Mouse (Mus musculus): ENCODE measurements around the gene Setd1a. TPM values are rescaled to one million over a fixed set of nuclear protein-coding genes. Genes with fewer than 3 reads are reported as not detected.

Gene Setd1a
- polyA plus RNA-seq, 1 experiment from 2014 or later = 17.4 TPM

DNA sequence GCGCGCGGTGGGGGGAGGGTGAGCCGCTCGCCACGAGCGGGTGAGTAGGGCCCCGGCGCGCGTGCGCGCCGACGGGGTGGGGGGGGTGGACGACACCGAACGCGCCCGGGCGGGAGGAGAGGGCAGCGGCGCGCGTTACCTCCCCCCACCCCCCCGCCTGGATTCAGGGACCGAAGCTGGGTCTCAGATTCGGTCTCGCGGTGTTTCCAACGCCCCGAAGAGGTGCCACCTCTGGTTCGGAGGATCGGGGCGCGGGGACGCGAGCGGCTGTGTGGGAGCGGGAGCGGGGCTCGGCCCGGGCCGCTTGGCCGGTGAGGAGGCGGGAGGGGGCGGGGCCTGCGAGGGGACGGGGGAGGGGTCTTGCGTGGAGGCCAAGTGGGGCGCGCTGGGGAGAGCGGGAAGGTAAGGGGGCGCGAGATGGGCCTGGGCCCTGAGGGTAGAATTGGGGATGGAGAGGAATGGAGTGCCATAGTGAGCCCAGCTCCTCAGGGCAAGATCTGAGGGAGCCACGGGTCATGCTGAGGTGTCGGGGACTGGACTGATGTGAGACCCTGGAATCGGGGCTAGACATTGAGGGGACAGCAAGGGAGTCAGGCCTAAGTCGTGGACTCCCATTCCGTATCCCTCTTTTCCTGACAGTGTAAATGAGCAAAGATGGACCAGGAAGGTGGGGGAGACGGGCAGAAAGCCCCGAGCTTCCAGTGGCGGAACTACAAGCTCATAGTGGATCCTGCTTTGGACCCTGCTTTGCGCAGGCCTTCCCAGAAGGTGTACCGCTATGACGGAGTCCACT, 1.2 kb downstream of the Setd1a start:
- no peaks in the 10 kb centered on the region for H3K9me3 ChIP-seq
- peak; percentile 64 for ATAC-seq
- peak overlapping the region; percentile 88 for H3K9ac ChIP-seq
- H3K27me3 ChIP-seq (replicated peaks) = no peaks in the 10 kb centered on the region
- peak overlapping the region; percentile 98 for H3K27ac ChIP-seq
- peak overlapping the region; percentile 92 for H3K4me3 ChIP-seq (replicated peaks)
- peaks cover 9% of the 10 kb centered on the region for H3K4me1 ChIP-seq (replicated peaks)
- H3K4me2 ChIP-seq (replicated peaks) = peak overlapping the region; percentile 84
- 1% methylated on average over 61 of the region's 66 CpGs for WGBS
- H3K36me3 ChIP-seq = peaks cover 19% of the 10 kb centered on the region

DNA sequence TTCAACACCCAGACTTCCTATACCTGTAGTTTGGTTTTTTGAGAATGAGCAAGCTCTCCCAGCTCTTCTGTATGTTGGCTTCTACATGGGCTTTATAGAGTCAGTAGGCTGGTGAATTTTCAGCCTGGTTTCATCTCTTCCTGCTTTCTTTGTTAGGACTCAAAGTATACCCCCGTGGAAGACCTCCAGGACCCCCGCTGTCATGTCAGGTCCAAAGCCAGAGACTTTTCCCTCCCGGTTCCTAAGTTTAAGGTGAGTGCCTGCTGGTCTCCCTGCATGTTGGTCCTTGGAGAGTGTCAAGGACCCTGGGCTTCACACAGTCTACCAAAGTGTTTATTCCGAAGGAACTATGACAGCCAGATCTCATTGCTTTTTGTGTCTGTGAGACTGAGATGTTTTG, 1.9 kb downstream of the Setd1a start:
- H3K36me3 ChIP-seq = peaks cover 20% of the 10 kb centered on the region

DNA sequence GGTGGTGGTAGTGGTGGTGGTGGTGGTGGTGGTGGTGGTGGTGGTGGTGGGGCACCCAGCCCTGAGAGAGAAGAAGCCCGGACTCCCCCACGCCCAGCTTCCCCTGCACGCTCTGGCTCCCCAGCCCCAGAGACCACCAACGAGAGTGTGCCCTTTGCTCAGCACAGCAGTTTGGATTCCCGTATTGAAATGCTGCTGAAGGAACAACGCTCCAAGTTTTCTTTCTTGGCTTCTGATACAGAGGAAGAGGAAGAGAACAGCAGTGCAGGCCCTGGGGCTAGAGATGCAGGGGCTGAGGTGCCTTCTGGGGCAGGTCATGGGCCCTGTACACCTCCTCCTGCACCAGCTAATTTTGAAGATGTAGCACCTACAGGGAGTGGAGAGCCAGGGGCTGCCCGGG, 8.8 kb downstream of the Setd1a start, which contains the start of gene Gm49388:
Gene Gm49388, plus strand, starts transcription at position 301 of the 400 bp plus-strand sequence.
- Histone ChIP-seq H3K9me3 (no peaks in the 10 kb centered on the region), H3K27me3 (replicated peaks) (no peaks in the 10 kb centered on the region), H3K4me3 (replicated peaks) (no peak within 1 kb of the TSS), H3K27ac (no peak within 1 kb of the TSS), H3K4me1 (replicated peaks) (no peaks in the 10 kb centered on the region), H3K36me3 (peaks cover 72% of the 10 kb centered on the region), H3K4me2 (replicated peaks) (no peak within 1 kb of the TSS), H3K9ac (no peak within 1 kb of the TSS)
- no peak for ATAC-seq
- WGBS = 93% methylated on average over 7 of the region's 7 CpGs

More for the DNA sequence above, 1.9 kb downstream of the Setd1a start:
- peak overlapping the region; percentile 88 for H3K9ac ChIP-seq
- no peak overlapping the region for H3K27ac ChIP-seq
- WGBS = 73% methylated on average over 4 of the region's 4 CpGs
- H3K4me2 ChIP-seq (replicated peaks) = peak overlapping the region; percentile 84
- H3K4me3 ChIP-seq (replicated peaks) = peak overlapping the region; percentile 92
- no peaks in the 10 kb centered on the region for H3K27me3 ChIP-seq (replicated peaks)
- H3K9me3 ChIP-seq = no peaks in the 10 kb centered on the region
- no peak for ATAC-seq
- peaks cover 9% of the 10 kb centered on the region for H3K4me1 ChIP-seq (replicated peaks)

DNA sequence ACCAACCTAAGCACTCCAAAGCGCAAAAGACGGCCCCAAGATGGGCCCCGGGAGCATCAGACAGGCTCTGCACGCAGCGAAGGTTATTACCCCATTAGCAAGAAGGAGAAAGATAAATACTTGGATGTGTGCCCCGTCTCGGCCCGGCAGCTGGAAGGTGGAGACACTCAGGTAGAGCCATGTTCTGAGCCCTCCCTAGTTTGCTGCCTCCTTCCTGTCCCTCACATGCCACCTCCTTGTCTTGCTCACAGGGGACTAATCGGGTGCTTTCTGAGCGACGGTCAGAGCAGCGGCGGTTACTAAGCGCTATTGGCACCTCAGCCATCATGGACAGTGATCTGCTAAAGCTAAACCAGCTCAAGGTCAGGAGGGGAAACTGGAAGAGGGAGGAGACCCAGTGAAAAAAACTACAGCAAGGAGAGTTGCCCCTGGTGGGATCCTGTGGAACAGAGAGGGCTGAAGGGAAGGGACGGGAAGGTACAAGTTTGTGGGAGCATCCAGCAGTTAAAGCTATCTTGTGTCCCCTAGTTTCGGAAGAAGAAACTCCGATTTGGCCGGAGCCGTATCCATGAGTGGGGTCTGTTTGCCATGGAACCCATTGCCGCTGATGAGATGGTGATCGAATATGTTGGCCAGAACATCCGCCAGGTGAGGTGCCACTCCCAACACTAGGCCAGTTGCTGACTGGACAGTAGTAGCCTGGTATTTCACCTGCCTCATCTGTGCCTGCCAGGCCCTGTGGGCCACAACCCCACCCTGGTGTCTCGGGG, 20.8 kb downstream of the Setd1a start:
- H3K4me3 ChIP-seq (replicated peaks) = no peak overlapping the region
- H3K4me2 ChIP-seq (replicated peaks) = no peak overlapping the region
- 87% methylated on average over 23 of the region's 23 CpGs for WGBS
- no peak overlapping the region for H3K27ac ChIP-seq
- peaks cover 56% of the 10 kb centered on the region for H3K36me3 ChIP-seq
- no peaks in the 10 kb centered on the region for H3K9me3 ChIP-seq
- H3K9ac ChIP-seq = no peak overlapping the region
- no peak for ATAC-seq
- no peaks in the 10 kb centered on the region for H3K27me3 ChIP-seq (replicated peaks)
- peaks cover 10% of the 10 kb centered on the region; the same call in 1 of the 2 replicates for H3K4me1 ChIP-seq (replicated peaks)

DNA sequence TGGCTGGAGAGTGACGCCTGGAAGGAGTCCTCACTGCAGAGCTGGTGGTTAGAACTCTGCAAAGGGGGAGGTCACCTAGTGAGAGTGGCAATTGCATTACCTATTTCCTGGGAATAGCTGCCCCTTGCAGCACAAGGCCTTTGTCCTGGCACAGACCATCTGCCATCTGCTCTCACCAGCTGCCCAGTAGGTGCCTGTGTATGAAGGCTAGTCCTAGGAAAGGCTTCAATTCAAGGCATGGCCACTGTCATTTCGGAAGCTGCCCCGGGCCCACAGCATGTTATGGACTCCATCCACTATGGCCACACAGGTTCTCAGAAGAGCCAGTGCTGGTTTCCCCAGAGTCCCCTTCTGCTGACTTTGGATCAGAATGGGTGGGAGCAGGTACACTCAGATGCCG, 22.1 kb downstream of the Setd1a start:
- Histone ChIP-seq H3K4me3 (replicated peaks) (no peak overlapping the region), H3K27ac (no peak overlapping the region), H3K9ac (no peak overlapping the region), H3K9me3 (no peaks in the 10 kb centered on the region), H3K4me2 (replicated peaks) (no peak overlapping the region), H3K27me3 (replicated peaks) (no peaks in the 10 kb centered on the region), H3K4me1 (replicated peaks) (peaks cover 10% of the 10 kb centered on the region; the same call in 1 of the 2 replicates), H3K36me3 (peaks cover 53% of the 10 kb centered on the region)
- 93% methylated on average over 4 of the region's 4 CpGs for WGBS
- ATAC-seq = no peak

DNA sequence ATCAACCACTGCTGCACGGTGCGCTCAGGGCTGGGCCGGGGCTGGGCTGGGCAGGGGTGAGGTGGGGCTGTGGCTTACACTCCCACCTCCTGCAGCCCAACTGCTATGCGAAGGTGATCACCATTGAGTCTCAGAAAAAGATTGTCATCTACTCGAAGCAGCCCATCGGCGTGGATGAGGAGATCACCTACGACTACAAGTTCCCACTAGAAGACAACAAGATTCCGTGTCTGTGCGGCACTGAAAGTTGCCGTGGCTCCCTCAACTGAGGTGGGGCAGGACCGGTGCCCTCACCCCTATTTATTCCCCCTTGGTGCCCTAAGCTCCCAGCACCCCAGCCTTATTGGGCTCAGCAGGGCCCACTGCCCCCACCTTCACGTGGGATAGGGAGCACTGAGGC, 22.7 kb downstream of the Setd1a start:
- no peak for ATAC-seq
- H3K9ac ChIP-seq = no peak overlapping the region
- no peak overlapping the region for H3K4me3 ChIP-seq (replicated peaks)
- H3K27ac ChIP-seq = no peak overlapping the region
- peaks cover 53% of the 10 kb centered on the region for H3K36me3 ChIP-seq
- 87% methylated on average over 13 of the region's 13 CpGs for WGBS
- H3K4me2 ChIP-seq (replicated peaks) = no peak overlapping the region
- H3K27me3 ChIP-seq (replicated peaks) = no peaks in the 10 kb centered on the region
- no peaks in the 10 kb centered on the region for H3K9me3 ChIP-seq
- H3K4me1 ChIP-seq (replicated peaks) = peaks cover 10% of the 10 kb centered on the region; the same call in 1 of the 2 replicates

DNA sequence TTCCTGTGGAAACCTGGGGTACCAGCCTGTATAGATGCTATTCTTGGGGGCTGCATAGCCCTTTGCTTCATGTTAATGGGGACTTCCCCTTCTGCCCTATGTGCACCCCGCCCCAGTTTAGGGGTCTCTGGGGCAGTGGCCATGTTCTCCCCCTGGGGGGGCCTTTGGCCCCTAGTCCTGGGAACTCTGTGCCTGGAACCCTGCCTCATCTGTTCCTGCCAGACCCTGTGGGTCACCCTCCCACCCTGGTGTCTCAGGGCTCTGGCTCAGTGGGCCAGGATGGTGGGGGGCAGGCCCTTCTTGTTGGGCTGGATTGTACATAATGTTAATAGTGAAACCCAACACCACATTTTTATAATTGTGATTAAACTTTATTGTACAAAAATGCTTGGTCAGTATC, 23.3 kb downstream of the Setd1a start:
- ATAC-seq = no peak
- no peaks in the 10 kb centered on the region for H3K27me3 ChIP-seq (replicated peaks)
- H3K4me2 ChIP-seq (replicated peaks) = no peak overlapping the region
- H3K4me1 ChIP-seq (replicated peaks) = peaks cover 10% of the 10 kb centered on the region; the same call in 1 of the 2 replicates
- no peak overlapping the region for H3K4me3 ChIP-seq (replicated peaks)
- whole genome bisulfite sequencing = 89% methylated on average over 1 of the region's 1 CpGs
- peaks cover 51% of the 10 kb centered on the region for H3K36me3 ChIP-seq
- no peak overlapping the region for H3K27ac ChIP-seq
- peak overlapping the region; percentile 17; the same call in 1 of the 2 replicates for H3K9ac ChIP-seq
- H3K9me3 ChIP-seq = no peaks in the 10 kb centered on the region

DNA sequence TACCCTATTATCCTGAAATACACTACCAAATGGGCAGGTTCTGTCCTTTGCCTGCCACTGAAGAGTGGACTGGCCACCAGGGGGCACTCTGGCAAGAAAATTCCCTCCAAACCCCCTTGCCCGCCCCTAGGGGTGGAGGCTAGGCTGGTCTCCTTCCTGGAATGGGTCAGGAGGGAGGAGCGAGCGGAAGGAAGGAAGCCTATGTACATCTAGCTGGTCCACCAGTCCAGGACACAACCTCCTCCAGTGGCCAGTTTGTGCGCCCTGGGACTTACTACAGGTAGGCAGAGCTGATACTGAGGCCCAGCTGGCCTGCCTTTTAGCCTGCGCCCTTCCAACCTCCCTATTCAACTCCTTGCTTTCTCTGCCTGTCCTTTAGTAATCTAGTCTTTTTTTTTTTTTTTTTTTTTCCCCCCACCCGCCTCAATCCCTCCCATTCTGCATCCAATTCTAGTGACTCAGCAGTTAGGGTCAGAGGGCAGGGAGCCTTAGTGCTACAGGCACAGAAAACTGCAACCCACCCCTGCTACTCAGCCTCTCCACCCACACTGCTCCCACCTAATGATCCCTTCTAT, 24.1 kb downstream of the Setd1a start, which contains the start of gene Hsd3b7:
Gene Hsd3b7, plus strand, starts transcription at position 170 of the 575 bp plus-strand sequence.
- H3K9ac ChIP-seq = peak within 1 kb of the TSS; percentile 44
- peak within 1 kb of the TSS; percentile 29 for H3K4me3 ChIP-seq (replicated peaks)
- 0 out of 2 replicates have a peak within 1 kb of the TSS, but pooled peaks have one; percentile 2 for H3K27ac ChIP-seq
- 24% methylated on average over 6 of the region's 6 CpGs for WGBS
- H3K9me3 ChIP-seq = no peaks in the 10 kb centered on the region
- ATAC-seq = peak; percentile 91
- H3K4me2 ChIP-seq (replicated peaks) = peak within 1 kb of the TSS; percentile 63
- peaks cover 12% of the 10 kb centered on the region; the same call in 1 of the 2 replicates for H3K4me1 ChIP-seq (replicated peaks)
- H3K27me3 ChIP-seq (replicated peaks) = no peaks in the 10 kb centered on the region
- H3K36me3 ChIP-seq = peaks cover 43% of the 10 kb centered on the region

DNA sequence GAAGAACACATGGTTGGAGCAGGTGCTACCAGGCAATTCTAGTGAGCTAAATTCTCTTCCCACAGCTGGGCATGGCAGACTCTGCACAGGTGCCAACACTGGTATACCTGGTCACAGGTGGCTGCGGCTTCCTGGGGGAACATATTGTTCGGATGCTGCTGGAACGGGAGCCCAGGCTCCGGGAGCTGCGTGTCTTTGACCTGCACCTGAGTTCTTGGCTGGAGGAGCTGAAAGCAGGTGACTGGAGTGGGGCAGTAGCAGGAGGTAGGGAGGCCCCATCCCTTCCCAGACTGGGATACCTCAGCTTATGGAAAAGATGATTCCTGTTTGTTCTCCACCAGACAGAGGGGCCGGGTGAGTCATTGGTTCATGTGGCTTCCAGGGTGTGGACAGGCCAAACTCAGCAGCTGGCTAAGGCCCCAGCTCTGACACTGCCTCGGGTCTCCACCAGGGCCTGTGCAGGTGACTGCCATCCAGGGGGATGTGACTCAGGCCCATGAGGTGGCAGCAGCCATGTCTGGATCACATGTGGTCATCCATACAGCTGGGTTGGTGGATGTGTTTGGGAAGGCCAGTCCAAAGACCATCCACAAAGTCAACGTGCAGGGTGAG, 24.6 kb downstream of the Setd1a start:
- ATAC-seq = peak; percentile 14; the same call in 1 of the 2 replicates
- H3K9ac ChIP-seq = peak overlapping the region; percentile 44; the same call in 1 of the 2 replicates
- WGBS = 87% methylated on average over 8 of the region's 8 CpGs

DNA sequence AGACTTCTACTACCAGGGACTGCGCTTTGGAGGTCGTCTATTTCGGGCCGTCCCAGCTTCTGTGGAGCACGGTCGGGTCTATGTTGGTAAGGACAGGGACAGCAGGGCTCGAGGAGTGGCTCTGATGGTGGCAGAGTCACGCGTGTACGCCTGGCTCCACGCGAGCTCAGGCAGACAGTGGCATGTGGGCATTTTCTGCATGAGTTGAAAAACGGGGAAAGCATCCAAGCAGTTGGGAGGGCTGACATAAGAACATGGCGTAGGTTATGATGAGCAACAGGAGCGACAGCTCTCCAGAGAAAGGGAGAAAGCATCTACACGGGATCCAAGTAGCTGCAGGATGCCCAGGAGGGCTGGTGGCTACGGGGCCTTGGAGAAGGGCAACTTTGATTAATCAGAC, 25.8 kb downstream of the Setd1a start:
- peaks cover 12% of the 10 kb centered on the region; the same call in 1 of the 2 replicates for H3K4me1 ChIP-seq (replicated peaks)
- no peaks in the 10 kb centered on the region for H3K9me3 ChIP-seq
- no peak overlapping the region for H3K4me2 ChIP-seq (replicated peaks)
- no peak for ATAC-seq
- H3K36me3 ChIP-seq = peaks cover 25% of the 10 kb centered on the region
- no peak overlapping the region for H3K27ac ChIP-seq
- no peaks in the 10 kb centered on the region for H3K27me3 ChIP-seq (replicated peaks)
- 94% methylated on average over 17 of the region's 17 CpGs for WGBS
- no peak overlapping the region for H3K9ac ChIP-seq
- H3K4me3 ChIP-seq (replicated peaks) = no peak overlapping the region

More for the DNA sequence above, 24.6 kb downstream of the Setd1a start:
- Histone ChIP-seq H3K36me3 (peaks cover 37% of the 10 kb centered on the region), H3K4me3 (replicated peaks) (peak overlapping the region; percentile 29), H3K4me2 (replicated peaks) (peak overlapping the region; percentile 63), H3K9me3 (no peaks in the 10 kb centered on the region), H3K27ac (no peak overlapping the region), H3K27me3 (replicated peaks) (no peaks in the 10 kb centered on the region), H3K4me1 (replicated peaks) (peaks cover 12% of the 10 kb centered on the region; the same call in 1 of the 2 replicates)

DNA sequence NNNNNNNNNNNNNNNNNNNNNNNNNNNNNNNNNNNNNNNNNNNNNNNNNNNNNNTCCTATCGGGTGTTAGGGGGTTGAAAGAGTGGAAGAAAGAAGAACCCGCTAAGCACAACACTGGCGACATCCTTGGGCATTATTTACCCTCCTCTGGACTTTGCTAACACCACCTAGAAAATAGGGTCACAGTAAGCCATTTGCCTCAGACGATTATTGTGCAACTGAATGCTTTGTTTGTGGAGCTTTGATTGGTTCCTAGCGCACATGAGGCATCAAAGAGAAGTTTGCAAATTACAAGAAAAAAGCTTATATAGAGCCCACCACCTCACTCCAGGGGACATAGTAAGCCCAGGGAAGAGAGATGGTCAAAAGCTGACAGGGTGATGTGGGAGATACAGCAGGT, 32.4 kb downstream of the Setd1a start:
- Histone ChIP-seq H3K27ac (no peak overlapping the region), H3K4me1 (replicated peaks) (0 out of 2 replicates have a peak, but pooled peaks cover 2% of the 10 kb centered on the region), H3K27me3 (replicated peaks) (no peaks in the 10 kb centered on the region), H3K4me3 (replicated peaks) (no peak overlapping the region), H3K36me3 (no peaks in the 10 kb centered on the region), H3K9ac (no peak overlapping the region), H3K9me3 (no peaks in the 10 kb centered on the region), H3K4me2 (replicated peaks) (no peak overlapping the region)
- WGBS = 71% methylated on average over 5 of the region's 5 CpGs
- ATAC-seq = no peak
